Mouse (Mus musculus): ENCODE measurements around the gene Cryzl1. TPM values are rescaled to one million over a fixed set of nuclear protein-coding genes. Genes with fewer than 3 reads are reported as not detected.
A peak's percentile ranks its signal among the peaks of the same experiment; 100 is the strongest.
"Not testable (repeated sequence)": the region's sequence is repeated elsewhere in the genome, so short reads cannot be mapped to it uniquely, and the experiment has no call there.

The Cryzl1 gene
- polyA plus RNA-seq, 1 experiment from 2014 or later = 114 TPM

DNA sequence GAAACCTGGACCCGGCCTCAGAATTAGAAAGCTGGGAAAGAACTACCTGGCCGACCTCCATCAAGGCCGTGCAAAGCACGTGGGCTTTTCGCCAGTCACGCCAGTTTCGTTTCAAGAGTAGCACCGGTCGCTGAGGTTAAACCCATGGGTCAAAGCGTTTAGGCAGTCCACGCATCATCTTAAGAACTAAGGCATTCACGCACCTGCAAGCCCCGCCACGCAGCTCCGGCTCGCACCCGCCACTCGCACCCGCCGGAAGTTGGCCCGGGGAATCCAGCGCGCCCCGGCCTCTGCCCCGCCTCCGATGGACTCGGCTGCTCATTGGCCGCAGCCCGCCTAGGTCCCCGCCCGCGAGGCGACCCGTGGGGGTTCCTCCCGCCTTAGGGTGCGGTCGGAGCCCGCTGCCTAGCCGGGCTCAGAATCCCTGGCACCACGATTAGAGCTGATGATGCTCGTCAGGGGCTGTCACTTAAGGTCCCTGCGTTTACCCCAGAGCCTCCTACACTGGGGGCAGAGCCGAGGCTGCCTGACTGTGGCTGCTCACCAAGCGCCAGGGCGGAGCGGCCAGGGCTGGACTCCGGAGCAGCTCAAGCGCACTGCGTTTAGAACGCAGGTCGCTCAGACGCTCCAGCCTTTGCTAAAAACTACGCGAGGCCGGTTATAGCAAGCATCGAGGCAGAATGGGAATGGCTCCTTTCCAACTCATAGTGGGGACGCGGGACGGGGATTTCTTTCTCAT lies 81.9 kb downstream of the Cryzl1 start, which contains the start of gene Gart:
Gart (minus strand) TSS at position 272 of the 739 bp plus-strand sequence.
- Histone ChIP-seq H3K36me3 (ENCODE audit: control insufficient read depth, insufficient read depth, low read length) (peaks cover under 1% of the 10 kb centered on the region; the same call in 1 of the 2 replicates), H3K9me3 (replicated peaks; ENCODE audit: control insufficient read depth, low read length, poor library complexity, severe bottlenecking) (no peaks in the 10 kb centered on the region), H3K4me3 (ENCODE audit: low read depth, low read length) (peak within 1 kb of the TSS; percentile 86), H3K9ac (ENCODE audit: low read depth, low read length) (peak within 1 kb of the TSS; percentile 86), H3K27ac (ENCODE audit: low read length) (peak within 1 kb of the TSS; percentile 96), H3K27me3 (ENCODE audit: control insufficient read depth, insufficient read depth, low read depth, low read length) (no peaks in the 10 kb centered on the region), H3K4me1 (ENCODE audit: control insufficient read depth, insufficient read depth, low read length) (peaks cover 20% of the 10 kb centered on the region), H3K4me2 (ENCODE audit: low read length) (peak within 1 kb of the TSS; percentile 68)
- peak; percentile 92 for ATAC-seq
- WGBS = under 1% methylated on average over 59 of the region's 59 CpGs

DNA sequence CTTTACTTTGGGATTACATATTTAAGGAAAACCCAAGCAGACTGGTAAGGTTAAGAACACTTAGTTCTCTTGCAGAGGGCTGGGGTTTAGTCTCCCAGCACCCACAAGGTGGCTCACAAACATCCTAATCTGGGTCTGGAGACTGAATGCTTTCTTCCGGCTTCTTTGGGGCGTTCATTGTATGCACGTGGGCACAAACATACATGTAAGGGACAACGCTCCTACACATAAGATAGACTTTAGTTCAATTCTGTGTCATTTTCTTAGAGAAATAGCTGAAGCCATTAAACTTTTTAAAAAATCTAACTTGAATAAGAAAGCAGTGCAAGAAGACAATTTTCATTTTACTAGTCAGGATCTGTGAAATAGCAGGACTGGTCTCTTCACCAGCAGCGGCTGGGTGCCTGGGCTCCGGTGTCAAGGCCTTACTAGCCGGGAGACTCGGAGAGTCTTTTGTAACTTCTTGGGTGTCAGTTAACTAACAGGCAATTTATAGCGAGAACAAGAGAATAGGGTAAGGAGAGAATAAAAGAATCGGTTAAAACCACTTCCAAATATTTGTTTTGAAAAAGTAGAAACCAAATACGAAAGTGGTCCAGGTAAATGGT lies 82.7 kb downstream of the Cryzl1 start:
- Histone ChIP-seq H3K4me2 (ENCODE audit: low read length) (peak overlapping the region; percentile 68), H3K4me3 (ENCODE audit: low read depth, low read length) (peak overlapping the region; percentile 86), H3K4me1 (ENCODE audit: control insufficient read depth, insufficient read depth, low read length) (peaks cover 20% of the 10 kb centered on the region), H3K27ac (ENCODE audit: low read length) (no peak overlapping the region; the same call in 1 of the 2 replicates), H3K9me3 (replicated peaks; ENCODE audit: control insufficient read depth, low read length, poor library complexity, severe bottlenecking) (no peaks in the 10 kb centered on the region), H3K27me3 (ENCODE audit: control insufficient read depth, insufficient read depth, low read depth, low read length) (no peaks in the 10 kb centered on the region), H3K36me3 (ENCODE audit: control insufficient read depth, insufficient read depth, low read length) (peaks cover 7% of the 10 kb centered on the region), H3K9ac (ENCODE audit: low read depth, low read length) (peak overlapping the region; percentile 77)
- ATAC-seq = no peak
- WGBS = 1% methylated on average over 11 of the region's 11 CpGs

DNA sequence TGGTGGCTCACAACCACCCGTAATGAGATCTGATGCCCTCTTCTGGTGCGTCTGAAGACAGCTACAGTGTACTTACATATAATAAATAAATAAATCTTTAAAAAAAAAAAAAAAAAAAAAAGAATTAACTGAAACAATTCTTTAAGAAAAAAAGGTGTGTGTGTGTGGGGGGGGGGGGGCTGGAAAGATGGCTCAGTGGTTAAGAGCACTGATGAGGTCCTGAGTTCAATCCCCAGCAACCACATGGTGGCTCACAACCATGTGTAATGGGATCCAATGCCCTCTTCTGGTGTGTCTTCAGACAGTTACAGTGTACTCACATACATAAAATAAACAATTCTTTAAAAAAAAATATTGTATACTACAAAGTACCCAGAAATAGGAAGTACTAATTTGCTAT lies 83.4 kb downstream of the Cryzl1 start:
- no CpG with 5 or more reads among the region's 2 CpGs for WGBS
- not testable (repeated sequence) for H3K27ac ChIP-seq (ENCODE audit: low read length); H3K9me3 ChIP-seq (replicated peaks; ENCODE audit: control insufficient read depth, low read length, poor library complexity, severe bottlenecking); H3K27me3 ChIP-seq (ENCODE audit: control insufficient read depth, insufficient read depth, low read depth, low read length); H3K9ac ChIP-seq (ENCODE audit: low read depth, low read length); H3K4me3 ChIP-seq (ENCODE audit: low read depth, low read length); ATAC-seq; H3K36me3 ChIP-seq (ENCODE audit: control insufficient read depth, insufficient read depth, low read length); H3K4me2 ChIP-seq (ENCODE audit: low read length)
- H3K4me1 ChIP-seq (ENCODE audit: control insufficient read depth, insufficient read depth, low read length) = peaks cover 17% of the 10 kb centered on the region

DNA sequence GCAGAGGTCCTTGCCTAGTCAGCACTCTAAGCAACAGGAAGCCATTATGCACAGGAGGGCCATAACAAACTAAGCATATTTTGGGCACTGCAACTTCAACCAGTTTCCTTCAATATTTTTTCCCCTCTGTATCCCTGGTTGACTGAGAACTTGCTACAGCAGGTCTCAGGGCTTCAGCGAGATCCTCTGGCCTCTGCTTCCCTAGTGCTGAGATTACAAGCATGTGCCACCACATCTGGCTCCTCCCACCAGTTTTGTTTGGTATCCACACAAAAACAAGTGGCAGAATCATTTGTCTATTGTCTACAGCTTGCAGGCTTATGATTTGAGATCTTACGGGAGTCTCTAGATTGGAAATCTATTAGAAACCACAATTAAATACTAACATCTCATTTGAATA lies 83.9 kb downstream of the Cryzl1 start:
- WGBS = 87% methylated on average over 2 of the region's 2 CpGs

DNA sequence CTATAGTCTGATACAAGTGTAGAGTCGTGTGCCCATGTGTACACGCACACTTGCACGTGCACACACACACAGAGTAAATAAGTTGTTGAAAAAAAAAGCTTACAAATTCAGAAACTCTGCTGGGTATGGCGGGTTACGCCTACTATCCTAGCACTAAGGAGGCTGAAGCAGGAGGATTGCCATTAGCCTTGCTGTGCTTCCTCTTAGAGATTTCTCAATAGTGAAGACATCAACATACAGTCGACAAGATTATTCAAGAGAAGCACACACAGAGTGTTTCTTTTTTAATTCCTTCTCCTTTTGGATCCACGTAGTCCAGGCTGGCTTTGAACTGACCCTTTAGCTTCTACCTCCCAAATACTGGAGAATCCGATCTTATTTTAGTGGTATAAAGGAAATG lies 88.6 kb downstream of the Cryzl1 start:
- Histone ChIP-seq H3K27me3 (ENCODE audit: control insufficient read depth, insufficient read depth, low read depth, low read length) (no peaks in the 10 kb centered on the region), H3K27ac (ENCODE audit: low read length) (no peak overlapping the region), H3K9ac (ENCODE audit: low read depth, low read length) (no peak overlapping the region), H3K9me3 (replicated peaks; ENCODE audit: control insufficient read depth, low read length, poor library complexity, severe bottlenecking) (no peaks in the 10 kb centered on the region), H3K4me2 (ENCODE audit: low read length) (no peak overlapping the region), H3K4me3 (ENCODE audit: low read depth, low read length) (no peak overlapping the region), H3K4me1 (ENCODE audit: control insufficient read depth, insufficient read depth, low read length) (no peaks in the 10 kb centered on the region; the same call in 1 of the 2 replicates), H3K36me3 (ENCODE audit: control insufficient read depth, insufficient read depth, low read length) (peaks cover 38% of the 10 kb centered on the region)
- no peak for ATAC-seq
- 96% methylated on average over 8 of the region's 8 CpGs for WGBS

More for the DNA sequence above, 83.9 kb downstream of the Cryzl1 start:
- Histone ChIP-seq H3K9ac (ENCODE audit: low read depth, low read length) (no peak overlapping the region), H3K36me3 (ENCODE audit: control insufficient read depth, insufficient read depth, low read length) (peaks cover 14% of the 10 kb centered on the region), H3K27ac (ENCODE audit: low read length) (no peak overlapping the region), H3K9me3 (replicated peaks; ENCODE audit: control insufficient read depth, low read length, poor library complexity, severe bottlenecking) (no peaks in the 10 kb centered on the region), H3K4me1 (ENCODE audit: control insufficient read depth, insufficient read depth, low read length) (peaks cover 14% of the 10 kb centered on the region), H3K4me2 (ENCODE audit: low read length) (no peak overlapping the region), H3K27me3 (ENCODE audit: control insufficient read depth, insufficient read depth, low read depth, low read length) (no peaks in the 10 kb centered on the region), H3K4me3 (ENCODE audit: low read depth, low read length) (no peak overlapping the region)
- ATAC-seq = no peak

DNA sequence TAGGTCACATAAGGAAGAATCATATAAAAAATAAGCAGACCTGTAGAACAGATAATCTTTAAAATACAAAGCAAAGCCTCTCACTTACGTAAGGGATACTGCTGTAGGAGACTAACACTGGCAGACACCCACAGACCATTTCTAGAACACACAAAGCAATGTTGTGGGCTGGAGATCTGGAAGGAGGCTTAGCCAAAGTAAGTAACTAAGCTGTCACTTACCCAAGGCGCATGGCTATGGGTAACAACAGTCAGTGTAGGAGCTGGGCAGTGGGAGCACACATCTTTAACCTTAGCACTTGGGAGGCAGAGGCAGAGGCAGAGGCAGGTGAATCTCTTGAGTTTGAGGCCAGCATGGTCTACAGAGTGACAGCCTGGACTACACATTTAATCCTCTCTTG lies 89.1 kb downstream of the Cryzl1 start:
- H3K36me3 ChIP-seq (ENCODE audit: control insufficient read depth, insufficient read depth, low read length) = peaks cover 38% of the 10 kb centered on the region
- H3K4me2 ChIP-seq (ENCODE audit: low read length) = no peak overlapping the region
- H3K9me3 ChIP-seq (replicated peaks; ENCODE audit: control insufficient read depth, low read length, poor library complexity, severe bottlenecking) = no peaks in the 10 kb centered on the region
- 98% methylated on average over 2 of the region's 2 CpGs for WGBS
- H3K27me3 ChIP-seq (ENCODE audit: control insufficient read depth, insufficient read depth, low read depth, low read length) = no peaks in the 10 kb centered on the region
- H3K27ac ChIP-seq (ENCODE audit: low read length) = no peak overlapping the region
- no peak overlapping the region for H3K4me3 ChIP-seq (ENCODE audit: low read depth, low read length)
- no peak overlapping the region for H3K9ac ChIP-seq (ENCODE audit: low read depth, low read length)
- no peak for ATAC-seq
- no peaks in the 10 kb centered on the region; the same call in 1 of the 2 replicates for H3K4me1 ChIP-seq (ENCODE audit: control insufficient read depth, insufficient read depth, low read length)

Other genes with a start within 250 kb of the Cryzl1 start
- gene Ifnar1, start 243.7 kb downstream of the Cryzl1 start, polyA plus RNA-seq (2015; fragmentation: Nextera tagmentation; extraction: Ambion mirVana) = 48.0 and 51.7 TPM in 2 replicates
- gene Ifngr2, start 181.9 kb downstream of the Cryzl1 start, polyA plus RNA-seq (2015; fragmentation: Nextera tagmentation; extraction: Ambion mirVana) = 104 and 125 TPM in 2 replicates
- 95.1 and 106 TPM in 2 replicates for gene Tmem50b, start 131.2 kb downstream of the Cryzl1 start, polyA plus RNA-seq (2015; fragmentation: Nextera tagmentation; extraction: Ambion mirVana)
- gene Dnajc28, start 109.9 kb downstream of the Cryzl1 start, polyA plus RNA-seq (2015; fragmentation: Nextera tagmentation; extraction: Ambion mirVana) = 6.9 and 7.3 TPM in 2 replicates
- gene Gart, start 82.0 kb downstream of the Cryzl1 start, polyA plus RNA-seq (2015; fragmentation: Nextera tagmentation; extraction: Ambion mirVana) = 55.2 and 62.5 TPM in 2 replicates
- 98.4 and 115 TPM in 2 replicates for gene Son, start 81.5 kb downstream of the Cryzl1 start, polyA plus RNA-seq (2015; fragmentation: Nextera tagmentation; extraction: Ambion mirVana)
- 19.2 and 20.4 TPM in 2 replicates for gene Donson, start 40.2 kb downstream of the Cryzl1 start, polyA plus RNA-seq (2015; fragmentation: Nextera tagmentation; extraction: Ambion mirVana)
- gene Itsn1, start 306 bp upstream of the Cryzl1 start, polyA plus RNA-seq (2015; fragmentation: Nextera tagmentation; extraction: Ambion mirVana) = 60.7 and 63.5 TPM in 2 replicates

Measured in midbrain, embryonic 16.5 days (tissue).